Mouse (Mus musculus) heart, adult 2 months (tissue): ENCODE results near the gene Tulp2.

Experiments
- CTCF ChIP-seq: fragments of 200-600 bp; IDR thresholded peaks from 2 replicates; pipeline ENCODE4 v1.8.1; 2022; ENCODE audit warnings: antibody characterized with exemption, mild to moderate bottlenecking, moderate library complexity
- POLR2A ChIP-seq: fragments of 200-500 bp; IDR thresholded peaks from 2 replicates; pipeline ENCODE4 v1.6.1; 2011; ENCODE audit warnings: mild to moderate bottlenecking, low read depth, low read length, control low read depth; ENCODE audit not compliant: insufficient read depth

GRCm38 (mm10) chr7:45509181-45509882 lies 27.7 kb downstream of the Tulp2 start:
- TF ChIP-seq CTCF (no peak), POLR2A (no peak)
